Mouse (Mus musculus): ENCODE data around the gene Zmym1. TPM values are rescaled to one million over a fixed set of nuclear protein-coding genes. Genes with fewer than 3 reads are reported as not detected.

Zmym1 gene
- polyA plus RNA-seq, 1 experiment from 2014 or later: 33.0 TPM

Other genes with a start within 250 kb of the Zmym1 start
- gene Zmym4, start 93.0 kb downstream of the Zmym1 start, polyA plus RNA-seq (2014; fragmentation: Nextera tagmentation; extraction: Ambion mirVana): 29.8 and 31.6 TPM in 2 replicates
- 160 and 165 TPM in 2 replicates for gene Sfpq, start 39.8 kb downstream of the Zmym1 start, polyA plus RNA-seq (2014; fragmentation: Nextera tagmentation; extraction: Ambion mirVana)
- 26.7 and 30.8 TPM in 2 replicates for gene Zmym6, start 16.2 kb upstream of the Zmym1 start, polyA plus RNA-seq (2014; fragmentation: Nextera tagmentation; extraction: Ambion mirVana)
- gene Tmem35b, start 62.5 kb upstream of the Zmym1 start, polyA plus RNA-seq (2014; fragmentation: Nextera tagmentation; extraction: Ambion mirVana): 14.3 and 16.0 TPM in 2 replicates
- 4.0 and 4.4 TPM in 2 replicates for gene Dlgap3, start 108.1 kb upstream of the Zmym1 start, polyA plus RNA-seq (2014; fragmentation: Nextera tagmentation; extraction: Ambion mirVana)
- 54.5 and 60.0 TPM in 2 replicates for gene Smim12, start 182.6 kb upstream of the Zmym1 start, polyA plus RNA-seq (2014; fragmentation: Nextera tagmentation; extraction: Ambion mirVana)

Measured in midbrain, embryonic 11.5 days (tissue).